Mouse (Mus musculus) liver, adult 2 months (tissue): ENCODE results near the gene Sbno2.

Source experiments
- CTCF ChIP-seq: fragments of 200-500 bp; IDR thresholded peaks from 2 replicates; pipeline ENCODE4 v1.5.1; 2011; ENCODE audit warnings: low read depth, low read length, control low read depth
- POLR2A ChIP-seq: fragments of 200-500 bp; IDR thresholded peaks from 2 replicates; pipeline ENCODE4 v1.6.1; 2011; ENCODE audit warnings: low read length, control low read depth; ENCODE audit not compliant: insufficient read depth; ENCODE audit errors: extremely low read depth

DNA sequence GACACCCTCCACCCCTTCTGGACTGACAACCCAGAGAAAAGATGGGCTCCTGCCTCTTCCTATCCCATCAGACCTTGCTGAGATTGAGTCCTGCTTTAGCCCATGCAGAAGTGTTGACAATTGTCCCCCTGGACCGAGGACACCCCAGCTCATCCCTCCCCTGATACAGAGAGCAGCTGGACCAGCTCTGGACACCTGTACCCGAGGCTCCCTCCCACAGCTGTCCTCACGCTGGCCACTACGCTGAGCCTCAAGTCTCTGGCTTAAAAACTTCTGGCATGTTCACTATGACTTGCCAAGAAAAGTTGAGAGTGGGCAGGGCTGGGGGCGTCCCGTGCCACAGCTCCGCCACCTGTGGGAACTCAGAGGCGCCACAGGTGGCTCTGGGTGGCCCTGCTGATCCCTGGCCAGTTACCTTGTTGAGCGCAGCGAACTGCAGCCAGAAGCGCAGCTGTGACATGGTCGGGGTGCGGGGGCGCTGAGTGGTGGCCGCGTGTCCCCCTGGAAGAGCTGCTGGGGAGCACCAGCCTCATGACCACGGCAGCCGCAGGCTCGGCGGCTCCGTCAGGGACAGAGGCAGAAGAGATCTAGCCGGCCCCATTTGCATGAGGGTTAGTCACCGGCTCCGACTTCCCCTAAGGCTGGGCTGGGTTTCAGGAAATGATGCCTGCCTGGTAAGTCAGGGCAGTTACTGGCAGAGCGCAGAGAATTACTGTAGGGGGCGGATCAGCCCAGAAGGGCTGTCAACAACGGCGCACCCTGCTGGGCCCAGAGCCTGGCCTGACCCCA, 30.4 kb downstream of the Sbno2 start:
- TF ChIP-seq POLR2A, result no peak
- TF ChIP-seq CTCF, result peak; percentile 40
